Mouse (Mus musculus) kidney, adult 18-20 months (tissue): ENCODE measurements at regions not wholly inside any gene's neighbourhood (a gene's known extent, or its start where the extent isn't known, plus 50 kb on each side); places are given as distances from the start of the nearest gene placed in this dataset.
"Not testable (repeated sequence)": the region's sequence is repeated elsewhere in the genome, so short reads cannot be mapped to it uniquely, and the experiment has no call there.

Experiments
- DNase-seq: peaks from one replicate; pipeline ENCODE4 v3.0.0; 2021

DNA sequence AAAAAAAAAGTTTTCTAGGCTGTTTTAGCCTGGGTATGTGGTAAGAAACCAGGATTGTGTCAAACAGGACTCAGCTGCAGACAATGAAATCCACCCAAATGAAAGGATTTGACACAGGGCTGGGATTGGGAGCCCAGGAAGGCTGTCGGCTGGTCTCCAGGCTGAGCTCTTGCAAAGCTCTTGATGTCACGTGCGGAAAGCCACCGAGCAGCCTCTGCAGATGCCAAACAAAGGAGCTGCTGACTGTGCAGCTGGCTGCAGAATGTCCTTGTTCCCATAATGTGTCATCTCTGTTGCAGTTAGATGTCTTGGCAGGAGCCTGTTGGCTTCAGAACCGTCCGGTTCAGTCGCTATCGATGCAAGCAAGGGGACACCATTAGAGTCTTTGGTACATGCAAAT lies 56.1 kb downstream of the Bbs10 start:
- no peak for DNase-seq

DNA sequence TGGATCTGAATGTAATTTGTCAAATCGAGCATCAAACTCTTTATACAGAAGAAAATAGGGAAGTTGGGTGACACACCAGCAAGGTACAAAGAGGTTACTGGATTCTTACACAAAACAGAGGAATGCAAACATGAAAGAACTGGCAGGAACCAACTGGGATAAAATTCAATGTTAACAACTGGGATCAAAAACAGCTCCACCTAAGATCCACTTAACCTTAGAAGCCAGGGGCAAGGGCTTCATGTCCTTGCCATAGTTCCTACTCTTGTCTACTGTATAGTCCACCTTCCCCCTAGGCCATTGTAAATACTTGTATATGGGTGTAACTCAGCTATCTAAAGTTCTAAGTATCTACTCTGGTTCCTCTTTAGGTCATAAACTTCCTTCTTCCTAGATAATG lies 59.9 kb downstream of the Bbs10 start:
- not testable (repeated sequence) for DNase-seq

DNA sequence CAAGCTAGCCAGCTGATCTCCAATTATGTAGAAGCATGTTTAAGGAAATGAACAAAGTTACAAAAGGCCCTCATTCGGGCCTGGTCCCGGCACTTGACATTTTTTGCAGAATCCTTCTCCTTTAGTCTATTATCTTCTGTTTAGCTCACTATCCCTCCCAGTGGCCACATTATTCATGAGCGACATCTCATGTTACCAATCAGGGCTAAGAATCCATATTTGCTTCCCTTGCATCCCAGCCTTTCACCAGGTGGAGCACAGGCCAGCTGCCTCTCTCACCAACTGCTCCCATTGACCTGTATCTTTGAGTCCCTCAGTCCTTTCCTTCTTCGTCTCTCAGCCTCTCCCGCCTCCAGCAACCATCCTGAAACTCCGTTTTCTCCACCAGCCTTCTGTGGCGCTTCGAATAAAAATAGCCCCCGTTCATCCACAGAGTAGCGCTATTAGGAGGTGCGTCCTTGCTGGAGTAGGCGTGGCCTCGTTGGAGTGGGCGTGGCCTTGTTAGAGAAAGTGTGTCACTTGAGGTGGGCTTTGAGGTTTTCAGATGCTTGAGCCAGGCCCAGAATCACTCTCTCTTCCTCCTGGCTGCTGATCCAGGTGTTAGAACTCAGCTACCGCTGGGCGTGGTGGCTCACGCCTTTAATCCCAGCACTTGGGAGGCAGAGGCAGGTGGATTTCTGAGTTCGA lies 63.4 kb downstream of the Bbs10 start:
- DNase-seq, result no peak

GRCm38 (mm10) chr10:111363729-111364617 lies 65.5 kb downstream of the Bbs10 start:
- DNase-seq, result no peak

DNA sequence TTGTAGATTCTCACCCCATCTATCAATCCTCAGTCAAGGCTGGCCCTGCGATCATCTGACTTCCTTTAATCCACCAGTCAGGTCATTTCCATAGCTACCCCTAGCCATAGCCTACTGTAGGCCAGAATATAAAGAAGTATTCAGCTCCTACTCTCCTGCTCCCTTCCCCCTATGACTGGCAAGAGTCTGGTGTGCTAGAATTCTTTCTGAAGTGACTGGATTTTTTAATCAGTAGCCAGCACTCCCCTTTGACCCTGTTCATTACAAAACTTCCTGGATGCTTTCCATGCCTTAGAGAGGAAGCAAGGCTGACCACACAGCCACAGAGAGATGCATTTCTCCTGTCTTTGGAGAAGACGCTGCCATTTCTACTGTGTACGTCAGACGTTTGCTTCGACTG lies 66.5 kb downstream of the Bbs10 start:
- peak; percentile 66 for DNase-seq

- DNase-seq, result not testable (repeated sequence)
These were observed 70.6 kb downstream of the Bbs10 start for GRCm38 (mm10) chr10:111369046-111369445.

DNA sequence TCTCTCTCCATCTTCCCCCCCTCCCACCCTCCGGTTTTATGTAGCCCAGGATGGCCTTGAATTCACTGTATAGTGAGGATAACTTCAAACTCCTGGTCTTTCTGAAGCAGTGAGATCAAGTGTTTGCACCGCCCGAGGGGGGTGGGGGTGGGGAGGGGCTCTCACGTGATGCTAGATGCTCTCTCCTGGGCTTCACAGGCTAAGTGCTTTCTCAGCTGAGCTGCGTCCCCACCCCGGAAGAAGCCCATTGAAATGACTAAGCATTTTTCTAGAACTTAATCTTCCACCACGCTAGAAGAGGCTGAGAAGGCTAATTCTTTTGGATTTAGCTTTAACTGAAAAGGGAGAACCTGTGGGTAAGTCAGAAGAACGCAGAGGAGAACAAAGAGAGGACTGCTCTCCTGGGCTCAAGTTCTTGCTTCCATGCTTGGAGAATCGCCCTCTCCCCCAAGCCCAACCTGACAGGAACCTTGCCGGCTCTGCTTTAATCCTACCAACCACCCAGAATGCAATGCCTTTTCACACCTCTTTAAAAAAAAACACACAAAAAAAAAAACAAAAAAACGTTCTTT lies 79.7 kb downstream of the Bbs10 start:
- DNase-seq, result peak; percentile 17

GRCm38 (mm10) chr10:111381689-111382088 lies 83.2 kb downstream of the Bbs10 start:
- DNase-seq, result no peak

DNA sequence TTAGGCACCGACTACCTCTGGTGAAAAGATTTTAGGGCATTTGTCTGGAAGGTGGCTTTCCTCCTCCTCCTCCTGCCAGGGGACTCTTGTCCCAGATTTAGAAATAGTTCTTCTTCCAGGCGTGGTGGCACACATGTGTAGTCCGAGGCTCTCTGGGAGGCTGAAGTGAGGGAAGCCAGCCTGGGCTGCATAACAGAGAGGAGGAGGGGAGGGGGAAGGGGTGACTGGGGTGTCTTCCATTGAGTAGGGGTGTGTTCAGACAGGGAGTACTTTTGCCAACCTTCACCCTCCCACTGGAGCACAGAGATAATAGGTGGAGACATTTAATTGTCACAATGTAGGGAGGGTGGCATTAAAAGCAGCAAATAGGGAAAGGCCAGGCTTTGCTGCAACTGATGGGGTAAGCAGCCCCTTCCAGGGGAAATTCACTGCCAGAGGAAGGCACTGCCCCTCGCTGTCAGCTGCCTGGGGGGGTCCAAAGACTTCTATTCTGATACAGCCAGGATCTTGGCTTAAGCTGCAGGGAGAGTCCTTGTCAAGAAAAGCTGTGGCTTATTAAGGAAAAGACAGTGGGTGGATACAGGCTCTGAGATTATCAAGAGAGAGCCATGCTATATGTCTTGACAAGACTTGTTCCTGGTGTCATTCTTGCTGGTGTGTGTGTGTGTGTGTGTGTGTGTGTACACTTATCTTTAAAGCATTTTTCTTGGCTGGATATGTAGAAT lies 83.9 kb downstream of the Bbs10 start:
- no peak for DNase-seq

DNA sequence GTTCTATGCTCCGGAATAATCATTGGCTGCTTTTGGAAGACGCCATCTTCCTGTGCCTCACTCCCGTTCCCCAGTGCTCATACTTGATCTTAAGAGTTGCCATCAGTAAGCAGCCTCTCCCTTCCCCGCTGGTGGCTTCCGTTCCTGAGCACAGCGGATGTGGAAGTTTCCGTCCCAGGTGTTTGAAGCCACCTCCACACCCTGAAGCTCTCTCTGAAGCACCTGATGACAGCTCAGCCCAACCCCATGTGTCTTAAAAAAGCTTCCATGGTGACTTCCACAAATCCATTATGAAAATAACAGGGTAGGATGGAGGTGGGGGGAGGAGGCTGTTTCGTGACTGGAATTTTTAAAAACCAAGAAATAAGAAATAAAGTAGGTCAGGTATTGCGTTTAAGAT lies 87.1 kb downstream of the Bbs10 start:
- DNase-seq, result no peak

DNA sequence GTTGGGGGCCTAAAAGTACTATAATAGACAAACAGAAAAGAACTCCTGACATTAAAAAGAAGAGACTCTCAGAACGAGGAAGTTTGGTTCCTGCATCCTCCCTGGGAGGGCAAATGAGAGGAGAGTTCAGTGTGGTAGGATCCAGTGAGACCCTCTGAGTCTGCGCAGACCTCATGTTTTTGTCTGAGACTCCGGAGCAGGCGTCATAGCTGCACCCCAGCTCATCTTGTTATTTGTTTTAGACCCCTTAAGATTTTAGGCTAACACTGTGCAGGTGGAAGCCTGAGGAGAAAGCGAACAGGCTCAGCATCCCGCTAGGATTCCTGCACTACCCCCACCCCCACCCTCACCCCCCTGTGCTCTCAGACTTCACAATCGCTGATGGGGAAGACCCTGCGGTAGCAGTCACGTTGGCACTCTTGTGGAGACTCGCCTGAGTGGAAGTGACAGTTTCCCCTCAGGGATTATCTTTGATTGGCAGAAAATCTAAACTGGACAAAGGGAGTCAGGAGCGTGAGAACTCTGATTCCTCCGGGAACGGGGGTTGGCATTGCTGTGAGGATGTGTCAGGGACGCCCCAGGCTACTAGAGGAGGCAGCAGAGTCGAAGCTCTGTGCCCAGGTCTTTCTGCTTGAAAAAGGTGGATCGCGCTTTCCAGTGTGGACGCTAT lies 85.0 kb upstream of the Nap1l1 start:
- DNase-seq, result no peak

DNA sequence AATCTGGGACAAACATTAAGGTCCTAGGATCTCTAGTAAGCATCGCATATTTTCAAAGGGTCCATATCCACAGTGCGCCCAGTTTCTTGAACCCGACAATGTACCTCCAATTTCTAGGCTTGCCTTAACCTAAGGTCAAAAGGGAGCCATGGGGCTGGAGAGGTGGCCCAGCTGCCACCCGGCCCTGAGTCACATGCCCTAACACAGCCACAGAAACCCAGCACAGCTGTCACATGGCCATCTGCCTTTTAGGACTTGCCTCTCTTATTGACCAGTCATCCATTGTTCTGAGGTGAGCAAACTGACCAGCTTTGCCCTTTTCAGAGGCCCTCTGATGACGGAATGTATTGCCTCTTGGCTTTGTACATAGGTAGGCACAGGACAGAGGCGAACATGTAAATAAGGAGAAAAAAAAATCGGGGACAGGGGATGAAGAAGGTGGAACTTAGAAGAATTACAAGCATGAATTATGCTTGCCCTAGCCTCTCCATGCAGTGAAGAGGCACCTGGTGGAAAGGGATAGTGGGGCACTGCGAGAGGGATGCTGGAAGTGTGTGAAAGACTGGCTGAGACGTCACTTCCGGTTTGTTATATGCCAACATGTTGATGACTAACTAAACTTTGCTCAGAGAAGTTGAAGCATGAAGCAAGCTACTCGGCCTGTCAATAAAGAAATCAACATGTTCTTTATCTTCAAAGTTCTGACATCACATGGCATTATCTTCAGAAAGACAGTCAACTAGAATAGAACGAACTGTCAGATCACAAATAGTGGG lies 84.3 kb upstream of the Nap1l1 start:
- no peak for DNase-seq

- DNase-seq, result peak; percentile 69
These were observed 83.1 kb upstream of the Nap1l1 start for GRCm38 (mm10) chr10:111389890-111390289.

- no peak for DNase-seq
These were observed 78.6 kb upstream of the Nap1l1 start for GRCm38 (mm10) chr10:111394421-111394820.

DNA sequence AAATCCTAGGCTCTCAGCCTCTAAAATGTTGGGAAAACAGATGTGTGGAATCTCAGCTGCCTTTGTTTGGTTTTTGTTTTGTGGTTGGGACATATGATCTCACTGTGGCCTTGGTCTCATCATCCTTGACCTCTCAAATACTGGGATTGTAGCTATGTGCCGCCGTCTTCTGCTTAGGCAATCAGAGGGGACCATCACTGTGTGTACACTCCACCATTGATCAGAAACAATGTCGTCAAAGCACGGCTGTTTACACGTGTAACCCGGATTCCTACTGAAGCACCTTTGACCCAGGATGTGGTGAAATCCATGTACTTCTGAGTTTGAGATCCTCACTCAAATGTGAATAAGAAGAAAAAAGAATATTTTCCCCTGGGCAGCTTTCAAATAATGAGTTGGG lies 68.0 kb upstream of the Nap1l1 start:
- DNase-seq, result no peak

GRCm38 (mm10) chr10:111408887-111409286 lies 64.1 kb upstream of the Nap1l1 start:
- DNase-seq, result no peak

- no peak for DNase-seq
These were observed 63.5 kb upstream of the Nap1l1 start for GRCm38 (mm10) chr10:111409497-111409896.

DNA sequence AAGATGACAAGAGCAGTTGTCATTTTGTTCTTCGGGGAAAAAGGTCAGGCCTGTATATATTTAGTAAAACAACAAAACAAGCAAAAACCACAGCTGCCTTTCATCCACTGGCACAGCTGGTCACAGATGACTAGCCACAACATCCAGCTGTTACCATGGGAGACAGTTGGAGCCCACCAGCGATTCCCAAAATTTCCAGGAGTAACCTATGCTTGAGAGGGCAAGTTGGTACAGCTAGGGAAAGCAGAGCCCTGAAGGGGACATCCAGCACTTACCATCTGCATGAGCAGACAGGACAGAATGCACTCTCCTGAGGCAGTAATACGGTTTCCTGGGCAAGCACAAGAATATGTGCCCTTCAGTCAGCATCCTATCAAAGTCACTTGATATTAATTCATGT lies 62.9 kb upstream of the Nap1l1 start:
- DNase-seq, result no peak

DNA sequence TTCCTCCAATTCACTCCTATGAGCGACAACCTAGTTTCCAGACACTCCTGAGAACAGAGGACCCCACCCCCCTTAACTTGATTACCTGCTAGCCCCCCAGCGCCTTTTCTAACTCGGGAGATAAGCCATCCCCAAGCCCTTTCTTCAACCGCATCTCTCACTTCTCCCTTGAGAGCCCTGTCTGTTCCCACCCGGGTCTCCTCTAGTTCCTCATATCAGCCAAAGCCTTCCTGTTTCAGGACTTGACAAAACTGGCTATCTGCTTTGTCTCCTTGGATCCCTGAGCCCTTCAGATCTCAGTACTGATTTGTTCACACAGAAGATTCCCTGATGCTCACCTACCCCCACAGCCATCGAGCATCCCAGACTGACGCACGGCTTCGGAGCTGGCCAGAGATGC lies 61.5 kb upstream of the Nap1l1 start:
- no peak for DNase-seq

- no peak for DNase-seq
These were observed 56.4 kb upstream of the Nap1l1 start for GRCm38 (mm10) chr10:111416611-111417130.

- DNase-seq, result no peak
These were observed 53.4 kb upstream of the Nap1l1 start for GRCm38 (mm10) chr10:111419375-111420194.
